Mouse (Mus musculus) intestine, postnatal 0 days (tissue): Measurements from ENCODE around the gene 3100002H09Rik. TPM values are rescaled to one million over a fixed set of nuclear protein-coding genes. Genes with fewer than 3 reads are reported as not detected.

ENCODE experiments used
- ATAC-seq: fragments of 200-750 bp; cut with Nextera tagmentation; 2 replicates; pipeline ENCODE4 v1.8.0; 2017; ENCODE audit warnings: mild to moderate bottlenecking, moderate TSS enrichment, moderate library complexity
- H3K27ac ChIP-seq: fragments of 300-500 bp; sonication (generic); 2 replicates; pipeline ENCODE4 v1.5.1; 2014; ENCODE audit warnings: mild to moderate bottlenecking, low read depth, low read length, moderate library complexity
- H3K27me3 ChIP-seq: fragments of 300-500 bp; sonication (generic); replicated peaks from 2 replicates; pipeline ENCODE4 v1.6.1; 2014; ENCODE audit warnings: low read length, mixed read lengths; ENCODE audit not compliant: control insufficient read depth, insufficient read depth
- H3K36me3 ChIP-seq: fragments of 300-500 bp; sonication (generic); 2 replicates; pipeline ENCODE4 v1.6.1; 2014; ENCODE audit warnings: mild to moderate bottlenecking, moderate library complexity; ENCODE audit not compliant: control insufficient read depth, insufficient read depth
- H3K4me1 ChIP-seq: fragments of 300-500 bp; sonication (generic); replicated peaks from 2 replicates; pipeline ENCODE4 v1.6.1; 2014; ENCODE audit warnings: antibody characterized with exemption, low read length, mixed read lengths; ENCODE audit not compliant: control insufficient read depth, insufficient read depth
- H3K4me2 ChIP-seq: fragments of 300-500 bp; sonication (generic); replicated peaks from 2 replicates; pipeline ENCODE4 v1.6.1; 2014; ENCODE audit warnings: low read depth, mild to moderate bottlenecking, moderate library complexity
- H3K4me3 ChIP-seq: fragments of 300-500 bp; sonication (generic); 2 replicates; pipeline ENCODE4 v1.5.1; 2014; ENCODE audit warnings: low read depth, low read length
- H3K9ac ChIP-seq: fragments of 300-500 bp; sonication (generic); 2 replicates; pipeline ENCODE4 v1.6.1; 2014; ENCODE audit warnings: mild to moderate bottlenecking, low read depth, low read length
- H3K9me3 ChIP-seq: fragments of 300-500 bp; sonication (generic); 2 replicates; pipeline ENCODE4 v1.6.1; 2016; ENCODE audit warnings: mixed run types; ENCODE audit not compliant: control insufficient read depth
- CTCF ChIP-seq: sonication (generic); IDR thresholded peaks from 2 replicates; pipeline ENCODE4 v1.5.1; 2016; ENCODE audit warnings: low read depth, mild to moderate bottlenecking, control low read depth, antibody characterized with exemption, moderate library complexity
- WGBS: fragments of 180-500 bp; shearing (Covaris S2); extraction: QIAGEN DNeasy Blood & Tissue Kit; methylation state at CpG from one replicate; pipeline ENCODE4 v1.1.7; 2014; 5-methylcytosine and 5-hydroxymethylcytosine counted together
- polyA plus RNA-seq: library from polyadenylated mRNA; unstranded; fragments of >200 nt; fragmentation: Nextera tagmentation; extraction: Ambion mirVana; gene quantifications from 2 replicates; pipeline ENCODE4 v1.2.1, GENCODE M21; 2015

3100002H09Rik gene
- polyA plus RNA-seq, 1 experiment from 2014 or later, result not detected

DNA sequence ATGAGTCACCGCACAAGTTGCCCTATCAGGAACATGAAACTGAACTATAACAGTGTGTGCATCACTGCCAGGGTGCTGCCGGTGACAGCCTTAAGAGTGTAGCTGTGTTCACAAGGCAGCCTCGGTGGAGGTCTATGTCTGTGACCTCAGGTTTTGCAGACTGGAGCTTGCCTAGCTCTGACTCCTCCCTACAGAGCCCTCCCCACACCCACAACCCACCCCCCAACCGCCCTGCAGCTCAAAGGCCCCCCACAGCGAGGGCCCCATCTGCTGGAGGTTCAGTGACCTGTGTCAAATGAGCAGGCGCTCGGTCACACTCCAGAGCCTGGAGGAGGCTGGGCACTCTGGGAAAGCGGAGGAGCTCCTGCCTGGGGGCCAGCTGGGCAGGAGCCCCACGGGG lies 42.3 kb upstream of the 3100002H09Rik start:
- peaks cover 53% of the 10 kb centered on the region for H3K27me3 ChIP-seq
- no peak for TF ChIP-seq CTCF
- H3K4me2 ChIP-seq, result no peak overlapping the region
- H3K4me3 ChIP-seq, result no peak overlapping the region
- no peaks in the 10 kb centered on the region for H3K36me3 ChIP-seq
- no peaks in the 10 kb centered on the region for H3K9me3 ChIP-seq
- no peak overlapping the region for H3K9ac ChIP-seq
- 7% methylated on average over 9 of the region's 9 CpGs for WGBS
- ATAC-seq, result no peak
- no peak overlapping the region for H3K27ac ChIP-seq
- no peaks in the 10 kb centered on the region for H3K4me1 ChIP-seq

DNA sequence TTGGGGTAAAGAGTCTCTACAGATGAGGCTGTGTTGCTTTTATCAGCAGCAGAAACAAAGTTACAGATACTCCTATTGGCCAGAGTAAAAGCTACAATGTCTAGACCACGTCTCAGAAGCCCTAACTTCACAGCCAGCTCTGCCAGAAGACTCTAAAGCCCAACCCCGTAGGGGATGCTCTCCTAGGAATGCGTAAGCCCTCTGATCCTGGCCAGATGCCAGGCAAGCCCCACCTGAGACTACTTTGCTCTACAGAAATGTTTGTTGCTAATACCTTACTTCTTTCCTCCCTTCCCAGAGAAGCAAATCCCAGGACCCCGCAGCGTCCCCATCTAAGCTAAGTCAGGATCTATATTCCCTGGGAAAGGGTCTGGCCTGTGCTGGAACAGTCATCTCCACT lies 37.3 kb upstream of the 3100002H09Rik start:
- Histone ChIP-seq H3K4me2 (no peak overlapping the region), H3K27me3 (0 out of 2 replicates have a peak, but pooled peaks cover 6% of the 10 kb centered on the region), H3K36me3 (no peaks in the 10 kb centered on the region), H3K4me3 (no peak overlapping the region), H3K9me3 (no peaks in the 10 kb centered on the region), H3K27ac (no peak overlapping the region), H3K4me1 (0 out of 2 replicates have a peak, but pooled peaks cover 3% of the 10 kb centered on the region), H3K9ac (no peak overlapping the region)
- ATAC-seq, result no peak
- 45% methylated on average over 5 of the region's 5 CpGs for WGBS
- no peak for TF ChIP-seq CTCF

DNA sequence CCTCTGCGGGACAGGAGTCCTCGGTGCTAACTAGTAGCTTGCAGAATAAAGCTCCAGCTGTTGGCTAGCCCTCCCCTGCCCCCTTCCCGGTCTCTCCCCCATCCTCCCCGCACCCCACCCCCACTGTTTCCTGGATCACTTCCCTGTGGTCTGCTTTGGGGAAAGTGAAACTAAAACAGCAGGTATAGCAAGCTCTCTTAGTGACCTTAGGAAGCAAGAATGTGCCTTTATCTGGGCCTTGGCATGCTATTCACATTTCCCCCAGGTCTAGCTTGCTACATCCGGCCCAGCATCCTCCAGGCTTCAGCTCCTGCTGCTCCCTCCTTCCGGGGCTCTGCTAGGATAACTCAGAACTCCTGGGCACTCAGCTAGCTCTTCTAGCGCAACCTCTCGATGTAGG lies 36.0 kb upstream of the 3100002H09Rik start:
- Histone ChIP-seq H3K9me3 (no peaks in the 10 kb centered on the region), H3K27me3 (no peaks in the 10 kb centered on the region), H3K9ac (no peak overlapping the region), H3K4me1 (0 out of 2 replicates have a peak, but pooled peaks cover 3% of the 10 kb centered on the region), H3K4me2 (peak overlapping the region; percentile 53), H3K27ac (no peak overlapping the region), H3K36me3 (no peaks in the 10 kb centered on the region), H3K4me3 (0 out of 2 replicates have a peak overlapping the region, but pooled peaks have one; percentile 1)
- ATAC-seq, result peak; percentile 47; the same call in 1 of the 2 replicates
- TF ChIP-seq CTCF, result no peak
- WGBS, result 11% methylated on average over 8 of the region's 8 CpGs

- Histone ChIP-seq H3K4me1 (0 out of 2 replicates have a peak, but pooled peaks cover 3% of the 10 kb centered on the region), H3K9ac (no peak overlapping the region), H3K27me3 (0 out of 2 replicates have a peak, but pooled peaks cover 4% of the 10 kb centered on the region), H3K4me3 (no peak overlapping the region), H3K27ac (no peak overlapping the region), H3K4me2 (no peak overlapping the region), H3K9me3 (no peaks in the 10 kb centered on the region), H3K36me3 (no peaks in the 10 kb centered on the region)
- 11% methylated on average over 3 of the region's 3 CpGs for WGBS
- TF ChIP-seq CTCF, result peak; percentile 35; the same call in 1 of the 2 replicates
- ATAC-seq, result peak; percentile 53
These were observed 34.4 kb upstream of the 3100002H09Rik start for GRCm38 (mm10) chr4:124644974-124645433.

GRCm38 (mm10) chr4:124643859-124644258 lies 33.3 kb upstream of the 3100002H09Rik start:
- 83% methylated on average over 9 of the region's 9 CpGs for WGBS
- no peak for ATAC-seq

GRCm38 (mm10) chr4:124639715-124640114 lies 29.1 kb upstream of the 3100002H09Rik start:
- 0 out of 2 replicates have a peak, but pooled peaks cover 4% of the 10 kb centered on the region for H3K27me3 ChIP-seq
- ATAC-seq, result no peak
- 36% methylated on average over 12 of the region's 12 CpGs for WGBS
- TF ChIP-seq CTCF, result no peak
- H3K4me2 ChIP-seq, result no peak overlapping the region
- no peak overlapping the region for H3K4me3 ChIP-seq
- H3K27ac ChIP-seq, result no peak overlapping the region
- no peaks in the 10 kb centered on the region for H3K36me3 ChIP-seq
- no peak overlapping the region for H3K9ac ChIP-seq
- no peaks in the 10 kb centered on the region for H3K4me1 ChIP-seq
- H3K9me3 ChIP-seq, result no peaks in the 10 kb centered on the region

More at GRCm38 (mm10) chr4:124643859-124644258, 33.3 kb upstream of the 3100002H09Rik start:
- H3K36me3 ChIP-seq, result no peaks in the 10 kb centered on the region
- H3K27ac ChIP-seq, result no peak overlapping the region
- no peak overlapping the region for H3K4me2 ChIP-seq
- no peak for TF ChIP-seq CTCF
- no peak overlapping the region for H3K4me3 ChIP-seq
- no peaks in the 10 kb centered on the region for H3K9me3 ChIP-seq
- H3K27me3 ChIP-seq, result 0 out of 2 replicates have a peak, but pooled peaks cover 4% of the 10 kb centered on the region
- no peak overlapping the region for H3K9ac ChIP-seq
- 0 out of 2 replicates have a peak, but pooled peaks cover 3% of the 10 kb centered on the region for H3K4me1 ChIP-seq

DNA sequence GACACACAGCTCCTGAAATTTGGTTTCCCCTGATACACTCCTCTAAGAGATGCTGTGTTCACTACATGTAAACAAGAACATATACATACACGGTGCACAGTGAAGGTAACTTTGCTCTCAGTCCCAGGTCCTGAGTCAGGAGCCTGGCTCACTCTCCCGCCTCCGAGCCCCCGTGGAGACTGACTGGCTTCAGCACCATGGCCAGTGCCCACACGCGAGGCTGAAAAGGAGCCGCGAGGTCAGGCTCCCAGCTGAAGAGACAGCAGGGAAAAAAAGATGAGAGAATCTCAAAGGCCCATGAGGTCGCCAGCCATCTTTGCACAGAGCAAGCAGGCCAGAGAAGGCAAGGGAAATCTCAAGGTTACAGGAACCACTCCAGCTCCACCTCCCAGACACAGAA lies 22.7 kb upstream of the 3100002H09Rik start:
- no peak for TF ChIP-seq CTCF
- Histone ChIP-seq H3K4me3 (no peak overlapping the region), H3K9ac (no peak overlapping the region), H3K36me3 (no peaks in the 10 kb centered on the region), H3K9me3 (no peaks in the 10 kb centered on the region), H3K27ac (no peak overlapping the region), H3K4me1 (no peaks in the 10 kb centered on the region), H3K27me3 (no peaks in the 10 kb centered on the region), H3K4me2 (no peak overlapping the region; the same call in 1 of the 2 replicates)
- 2% methylated on average over 9 of the region's 9 CpGs for WGBS
- no peak for ATAC-seq
